Mouse (Mus musculus) myocyte (in vitro differentiated cells): ENCODE results near the gene Socs7.

Source experiments
- CEBPB ChIP-seq: IDR thresholded peaks from 2 replicates; pipeline ENCODE4 v1.6.1; 2011; ENCODE audit warnings: mild to moderate bottlenecking, moderate library complexity; ENCODE audit not compliant: poor library complexity, insufficient read depth, severe bottlenecking
- E2F4 ChIP-seq: IDR thresholded peaks from one replicate; pipeline ENCODE4 v1.6.1; 2011; ENCODE audit warnings: mild to moderate bottlenecking, control low read depth, moderate library complexity; ENCODE audit not compliant: insufficient read depth
- MAX ChIP-seq: IDR thresholded peaks from one replicate; pipeline ENCODE4 v1.6.1; 2011; ENCODE audit warnings: low read depth, mild to moderate bottlenecking, control low read depth
- MYOD1 ChIP-seq, 3 experiments: IDR thresholded peaks; one replicate each; pipeline ENCODE4 v1.6.1; 2011; ENCODE audit warnings: control low read depth in 2 of 3, low read depth in 2 of 3, mild to moderate bottlenecking in 2 of 3, moderate library complexity in 1 of 3; ENCODE audit not compliant: insufficient read length in 2 of 3, control insufficient read depth in 1 of 3
- MYOG ChIP-seq, 3 experiments: IDR thresholded peaks; one replicate each; pipeline ENCODE4 v1.6.1; 2011; ENCODE audit warnings: control low read depth in 2 of 3, low read depth in 2 of 3, mild to moderate bottlenecking in 2 of 3; ENCODE audit not compliant: insufficient read length in 2 of 3, control insufficient read depth in 1 of 3, insufficient read depth in 1 of 3
- POLR2A ChIP-seq: IDR thresholded peaks from one replicate; pipeline ENCODE4 v1.6.1; 2011; ENCODE audit warnings: low read depth, mild to moderate bottlenecking, control low read depth, moderate library complexity; ENCODE audit not compliant: insufficient read length
- POLR2AphosphoS2 ChIP-seq: IDR thresholded peaks from one replicate; pipeline ENCODE4 v1.6.1; 2011; ENCODE audit warnings: low read depth, control low read depth; ENCODE audit not compliant: insufficient read length
- REST ChIP-seq: IDR thresholded peaks from one replicate; pipeline ENCODE4 v1.6.1; 2011; ENCODE audit warnings: mild to moderate bottlenecking, control low read depth, moderate library complexity; ENCODE audit not compliant: insufficient read depth, insufficient read length
- SRF ChIP-seq: IDR thresholded peaks from one replicate; pipeline ENCODE4 v1.6.1; 2011; ENCODE audit warnings: low read depth; ENCODE audit not compliant: control insufficient read depth, insufficient read length
- TCF12 ChIP-seq: IDR thresholded peaks from one replicate; pipeline ENCODE4 v1.6.1; 2011; ENCODE audit warnings: mild to moderate bottlenecking, control low read depth; ENCODE audit not compliant: poor library complexity, insufficient read depth, severe bottlenecking
- TCF3 ChIP-seq: IDR thresholded peaks from one replicate; pipeline ENCODE4 v1.6.1; 2011; ENCODE audit warnings: low read depth, control low read depth; ENCODE audit not compliant: insufficient read length
- USF1 ChIP-seq: IDR thresholded peaks from one replicate; pipeline ENCODE4 v1.6.1; 2011; ENCODE audit warnings: low read depth, mild to moderate bottlenecking, control low read depth, moderate library complexity

DNA sequence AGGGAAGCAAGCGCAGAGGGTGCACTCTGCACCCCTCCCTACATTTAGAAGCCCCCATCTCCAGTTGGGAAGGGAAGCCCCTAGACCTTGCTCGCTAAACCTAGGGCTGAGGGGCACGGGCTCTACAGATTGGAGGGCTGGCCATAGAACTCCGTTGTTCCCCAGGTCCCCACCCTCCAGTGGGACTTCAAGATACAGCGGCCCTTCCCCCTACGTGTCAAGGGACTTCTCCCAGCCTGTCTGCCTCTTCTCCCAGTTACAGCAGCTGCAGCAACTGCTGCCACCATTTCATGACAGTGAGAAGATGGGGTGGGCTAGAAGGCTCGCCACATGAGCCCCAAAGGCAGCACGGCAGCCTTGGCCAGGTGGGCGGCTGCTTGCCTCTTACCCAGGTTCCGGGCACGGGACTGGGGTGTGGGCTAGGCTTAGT, 42.4 kb downstream of the Socs7 start:
- TF ChIP-seq POLR2A, result peak; percentile 31
- TF ChIP-seq MAX, result no peak
- TF ChIP-seq MYOD1 (IDR thresholded peaks at IDR 0.05; ENCODE audit: control insufficient read depth in 1 of 3, insufficient read length in 2 of 3, low read depth in 2 of 3), result peak in 2 of 3 experiments; percentile 45 to 68
- no peak for TF ChIP-seq CEBPB
- no peak for TF ChIP-seq TCF12
- peak in 1 of 3 experiments; percentile 76 for TF ChIP-seq MYOG (IDR thresholded peaks at IDR 0.05; ENCODE audit: control insufficient read depth in 1 of 3, insufficient read depth in 1 of 3, insufficient read length in 2 of 3, low read depth in 2 of 3)
- no peak for TF ChIP-seq USF1
- no peak for TF ChIP-seq SRF
- no peak for TF ChIP-seq E2F4
- TF ChIP-seq POLR2AphosphoS2, result no peak
- no peak for TF ChIP-seq TCF3
- no peak for TF ChIP-seq REST
